Mouse (Mus musculus): ENCODE results near the gene Tasp1.
"Not testable (repeated sequence)": the region's sequence is repeated elsewhere in the genome, so short reads cannot be mapped to it uniquely, and the experiment has no call there.

Tasp1 gene

GRCm38 (mm10) chr2:139883581-139884263, 182.9 kb downstream of the Tasp1 start:
- no peak for DNase-seq (ENCODE audit: low spot score)

DNA sequence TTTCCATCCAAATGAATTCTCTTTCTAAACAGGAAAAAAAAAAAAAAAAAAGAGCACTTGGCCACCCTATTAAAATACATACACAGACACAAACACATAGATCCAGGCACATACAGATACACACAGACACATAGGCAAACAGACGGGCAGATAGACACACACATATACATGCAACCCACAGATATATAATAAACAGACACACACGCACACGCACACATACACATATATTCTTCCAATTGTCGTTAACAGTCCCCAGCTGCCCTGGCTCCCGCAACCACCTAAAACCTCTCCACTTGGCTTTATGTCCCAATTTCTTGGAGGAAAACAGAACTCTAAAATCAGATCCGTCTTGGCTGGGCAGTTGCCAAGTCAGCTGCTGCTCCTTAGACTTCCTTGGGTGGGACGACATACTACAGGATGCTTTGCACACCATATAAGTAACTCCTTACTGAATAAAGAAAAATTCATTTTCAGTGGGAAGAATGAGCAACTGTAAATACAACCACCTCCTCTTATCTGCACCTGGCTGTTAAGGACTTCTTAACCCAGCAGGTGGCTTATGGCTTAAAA, 188.5 kb downstream of the Tasp1 start:
- DNase-seq (ENCODE audit: low spot score), result no peak

DNA sequence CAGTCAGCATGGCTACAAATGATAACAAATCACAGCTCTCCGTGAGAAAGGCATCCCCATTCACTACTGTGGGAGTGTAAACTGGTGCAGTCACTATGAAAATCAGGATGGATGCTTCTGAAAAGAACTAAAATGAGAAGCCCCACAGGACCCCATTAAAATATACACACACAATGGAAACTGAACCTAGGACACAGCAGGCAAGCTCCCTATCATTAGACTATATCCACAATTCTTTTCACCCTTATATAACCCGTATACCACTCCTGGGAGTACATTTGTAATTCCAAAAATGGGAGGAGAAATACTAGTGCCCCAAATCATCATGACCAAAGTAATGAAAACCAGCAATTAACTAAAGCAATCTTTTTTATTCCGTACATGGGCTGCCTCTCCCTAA, 190.7 kb downstream of the Tasp1 start:
- no peak for DNase-seq (ENCODE audit: low spot score)

- no peak for DNase-seq (ENCODE audit: low spot score)
These were observed 192.4 kb downstream of the Tasp1 start for GRCm38 (mm10) chr2:139874173-139874572.

- no peak for DNase-seq (ENCODE audit: low spot score)
These were observed 192.8 kb downstream of the Tasp1 start for GRCm38 (mm10) chr2:139873762-139874161.

DNA sequence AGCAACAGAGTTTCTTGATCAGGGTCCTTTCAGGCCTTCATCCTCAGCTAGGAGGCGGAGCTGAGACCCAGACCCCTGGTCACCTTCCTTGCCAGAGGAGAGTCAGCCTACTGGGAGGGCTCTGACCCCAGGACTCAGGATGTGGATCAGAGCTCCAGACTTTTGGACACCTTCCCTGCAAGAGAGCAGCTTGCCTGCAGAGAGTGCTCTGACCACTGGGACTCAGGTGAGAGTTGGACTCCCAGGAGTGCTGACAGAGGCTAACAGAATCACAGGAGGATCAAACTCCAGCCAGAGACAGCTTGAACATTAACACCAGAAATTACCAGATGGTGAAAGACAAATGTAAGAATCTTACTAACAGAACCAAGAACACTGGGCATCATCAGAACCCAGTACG, 197.5 kb downstream of the Tasp1 start:
- DNase-seq (ENCODE audit: low spot score), result not testable (repeated sequence)

DNA sequence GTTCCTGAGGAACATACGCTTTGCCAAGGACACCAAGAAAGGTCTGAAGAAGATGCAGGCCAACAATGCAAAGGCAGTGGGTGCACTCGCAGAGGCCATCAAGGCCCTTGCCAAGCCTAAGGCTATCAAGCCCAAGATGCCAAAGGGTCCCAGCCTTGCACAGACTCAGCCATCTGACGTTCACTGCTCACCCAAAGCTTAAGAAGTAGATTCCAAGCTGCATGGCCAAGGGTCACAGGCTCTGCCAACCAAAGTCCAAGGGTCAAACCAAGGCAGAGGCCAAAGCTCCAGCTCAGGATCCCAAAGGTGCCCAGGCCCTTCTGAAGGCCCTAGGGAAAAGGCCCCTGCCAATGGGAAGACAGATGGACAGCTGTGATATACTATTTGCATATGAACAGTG, 203.2 kb downstream of the Tasp1 start:
- not testable (repeated sequence) for DNase-seq (ENCODE audit: low spot score)

DNA sequence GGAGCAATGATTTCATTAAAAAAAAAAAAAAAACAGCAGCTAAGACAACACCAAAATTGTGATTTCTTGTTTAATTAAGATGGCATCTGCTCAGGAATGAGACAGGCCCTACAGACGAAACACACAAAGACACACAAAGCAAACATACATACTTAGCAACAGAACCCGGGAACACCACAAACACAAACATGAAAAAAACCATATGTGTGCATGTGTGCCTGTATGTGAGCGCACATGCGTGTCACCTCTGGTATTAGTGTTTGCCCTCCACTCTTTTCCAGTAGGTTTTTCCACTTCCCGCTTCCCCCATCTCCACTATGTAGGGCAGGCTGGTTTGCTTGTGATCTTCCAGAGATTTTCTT, 206.5 kb downstream of the Tasp1 start:
- no peak for DNase-seq (ENCODE audit: low spot score)

DNA sequence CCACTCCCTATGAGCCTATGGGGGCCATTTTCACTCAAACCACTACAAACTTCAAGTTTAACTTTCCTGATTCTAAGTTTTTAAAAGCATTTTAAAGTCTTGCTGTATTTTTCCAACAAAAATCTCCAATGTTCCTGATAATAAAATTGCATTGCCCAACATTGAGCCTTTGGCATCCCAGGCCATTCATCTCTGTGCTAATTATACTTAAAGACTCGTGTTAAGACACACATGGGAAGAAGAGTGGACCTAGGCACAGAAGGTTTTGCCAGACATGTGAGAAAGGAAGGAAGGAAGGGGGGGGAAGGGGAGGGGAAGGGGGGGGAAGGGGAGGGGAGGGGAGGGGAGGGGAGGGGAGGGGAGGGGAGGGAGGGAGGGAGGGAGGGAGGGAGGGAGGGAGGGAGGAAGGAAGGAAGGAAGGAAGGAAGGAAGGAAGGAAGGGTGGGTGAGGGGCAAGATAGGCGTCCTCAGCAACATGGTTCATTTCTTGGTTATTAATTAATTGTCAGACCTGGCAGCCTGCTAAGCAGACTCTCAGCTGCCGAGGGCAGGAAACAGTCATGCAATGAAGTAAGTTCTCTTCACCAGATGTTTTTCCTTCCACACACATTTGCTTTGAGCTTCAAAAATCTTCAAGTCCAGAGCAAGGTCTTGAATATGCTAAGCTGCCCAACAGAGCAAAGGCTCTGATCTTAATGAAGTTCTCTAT, 207.0 kb downstream of the Tasp1 start:
- no peak for DNase-seq (ENCODE audit: low spot score)

DNA sequence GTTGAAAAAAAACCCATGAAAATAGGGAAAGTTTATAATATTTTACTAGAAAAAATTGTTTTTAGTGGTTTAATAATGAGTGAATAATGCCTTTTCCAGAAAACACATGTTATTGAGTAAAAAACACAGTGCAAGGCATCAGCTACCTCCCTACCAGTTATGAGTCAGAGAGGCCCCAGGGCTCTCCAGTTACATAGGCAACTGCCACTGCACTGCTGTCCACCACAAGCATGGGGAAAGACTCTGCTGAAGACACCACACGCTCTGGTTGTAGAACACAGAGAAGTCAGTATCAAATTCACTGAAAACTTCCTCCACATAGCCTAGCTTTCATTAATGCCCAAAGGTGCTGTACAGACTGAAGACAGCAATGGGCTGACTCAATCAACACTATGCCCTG, 217.0 kb downstream of the Tasp1 start:
- no peak for DNase-seq (ENCODE audit: low spot score)

DNA sequence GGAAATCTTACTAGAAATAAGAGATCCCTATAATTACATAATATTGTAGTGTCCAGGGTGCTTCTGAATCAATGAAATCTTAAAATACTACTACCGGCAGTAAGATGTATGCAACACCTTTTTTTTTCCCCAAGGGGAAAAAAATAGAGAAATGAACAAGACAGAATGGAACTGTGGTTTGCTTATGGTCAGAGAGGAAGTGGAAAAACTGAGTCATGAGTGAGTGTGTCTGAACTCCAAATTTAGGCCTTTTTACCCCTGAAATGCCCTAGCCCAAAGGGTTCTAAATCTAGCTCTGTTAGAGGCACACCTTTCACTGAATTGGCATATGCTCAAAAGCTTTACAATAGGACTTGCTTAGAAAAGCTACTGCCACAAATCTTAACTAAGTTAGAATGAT, 225.2 kb downstream of the Tasp1 start:
- DNase-seq (ENCODE audit: low spot score), result no peak

GRCm38 (mm10) chr2:139840941-139841340, 225.7 kb downstream of the Tasp1 start:
- no peak for DNase-seq (ENCODE audit: low spot score)

DNA sequence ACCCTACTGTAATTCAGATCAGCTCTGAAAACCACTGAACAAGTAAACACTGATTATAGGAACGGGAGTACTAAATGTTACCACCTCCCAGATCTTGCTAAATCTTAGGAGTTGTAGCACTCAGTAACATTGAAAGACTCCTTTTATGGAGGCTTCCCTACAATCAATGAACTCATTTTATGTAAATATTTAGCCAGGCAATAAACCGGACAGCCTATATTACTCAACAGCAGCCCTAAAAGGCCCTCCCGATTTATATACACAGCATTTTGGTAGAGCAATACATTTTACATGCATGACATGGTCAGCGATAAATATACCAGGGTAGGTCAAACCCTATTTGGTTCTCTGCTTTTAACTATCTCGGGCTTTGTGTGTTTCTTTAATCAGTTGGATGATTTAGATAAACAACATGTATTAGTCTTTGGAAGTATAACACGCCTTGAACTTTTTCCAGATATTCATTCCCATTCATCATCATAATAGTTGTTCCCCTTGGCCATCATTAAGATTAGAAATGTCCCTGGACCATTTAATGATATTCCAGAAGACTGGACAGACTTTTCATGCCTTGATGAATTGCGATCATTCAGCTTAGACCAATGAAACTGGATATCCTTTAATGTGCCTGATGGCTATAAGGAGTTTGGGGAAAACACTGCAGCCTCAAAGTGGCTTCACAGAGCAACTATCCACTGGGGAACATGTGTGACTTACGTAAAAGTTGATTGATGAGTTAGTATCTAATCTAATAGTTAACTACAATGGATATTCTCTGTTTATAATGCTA, 244.8 kb downstream of the Tasp1 start:
- no peak for DNase-seq (ENCODE audit: low spot score)

GRCm38 (mm10) chr2:139817275-139817674, 249.3 kb downstream of the Tasp1 start:
- no peak for DNase-seq (ENCODE audit: low spot score)

DNA sequence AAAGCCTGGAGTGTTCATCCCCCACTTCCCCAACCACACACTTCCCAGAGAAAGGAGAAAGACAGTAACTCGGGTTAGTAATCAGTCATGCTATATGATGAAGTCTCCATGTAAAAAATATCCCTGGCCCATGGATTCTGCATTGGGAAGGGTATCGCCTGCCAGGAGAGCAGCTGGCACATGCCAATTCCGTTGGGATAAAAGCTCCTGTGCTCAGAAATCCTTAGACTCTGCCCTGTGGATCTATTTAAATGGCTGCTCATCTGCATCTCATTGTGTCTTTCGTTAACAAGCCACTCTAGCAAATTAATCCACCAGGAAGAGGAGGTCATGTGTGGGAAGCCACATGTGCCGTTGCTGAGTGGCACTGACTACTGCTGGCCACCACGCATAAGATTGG, 258.7 kb downstream of the Tasp1 start:
- no peak for DNase-seq (ENCODE audit: low spot score)

DNA sequence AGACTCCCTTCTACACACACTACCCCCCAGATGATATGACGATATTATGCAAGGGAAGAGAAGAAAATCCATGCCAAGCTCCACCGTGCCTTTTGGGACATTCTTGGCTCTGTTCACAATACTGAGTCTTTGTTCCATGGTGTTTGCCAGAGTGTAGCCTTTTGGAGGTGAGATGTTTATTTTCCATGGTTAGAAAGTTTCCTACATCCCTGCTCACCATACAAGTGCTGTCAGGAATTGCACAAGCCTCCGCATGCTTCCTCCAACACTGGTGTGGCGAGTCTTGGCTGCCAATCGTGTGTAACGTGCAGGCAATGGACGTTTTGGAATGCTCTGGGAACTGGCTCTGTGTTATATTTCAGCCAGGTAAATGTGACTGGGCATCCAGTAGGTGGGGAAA, 262.6 kb downstream of the Tasp1 start:
- DNase-seq (ENCODE audit: low spot score), result no peak

- DNase-seq (ENCODE audit: low spot score), result no peak
These were observed 274.1 kb downstream of the Tasp1 start for GRCm38 (mm10) chr2:139792345-139793120.

DNA sequence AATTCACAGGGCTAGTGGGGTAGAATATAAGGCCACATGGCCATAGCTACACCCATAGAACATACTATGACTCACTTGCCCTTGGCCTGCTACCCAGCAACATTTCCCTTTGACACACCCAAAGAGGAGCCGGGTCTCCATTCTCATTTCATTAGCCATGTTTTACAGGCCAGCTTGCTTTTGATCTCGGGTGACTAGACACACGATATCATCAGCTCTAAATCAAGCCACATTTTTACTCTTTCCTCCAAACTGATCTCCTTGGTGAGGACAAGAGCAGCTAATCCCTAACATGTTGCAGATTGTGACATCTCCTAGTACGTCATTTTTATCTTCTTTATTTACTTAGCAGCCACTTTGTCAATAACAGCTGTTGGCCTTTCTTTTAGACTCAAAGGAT, 277.9 kb downstream of the Tasp1 start:
- no peak for DNase-seq (ENCODE audit: low spot score)

- DNase-seq (ENCODE audit: low spot score), result no peak
These were observed 281.7 kb downstream of the Tasp1 start for GRCm38 (mm10) chr2:139784946-139785345.

- no peak for DNase-seq (ENCODE audit: low spot score)
These were observed 282.1 kb downstream of the Tasp1 start for GRCm38 (mm10) chr2:139784465-139784864.

Measured in ovary, postnatal 14 days (tissue).